Mouse (Mus musculus): ENCODE data around the gene Slc36a3.
"Not testable (repeated sequence)": the region's sequence is repeated elsewhere in the genome, so short reads cannot be mapped to it uniquely, and the experiment has no call there.

Slc36a3 gene

DNA sequence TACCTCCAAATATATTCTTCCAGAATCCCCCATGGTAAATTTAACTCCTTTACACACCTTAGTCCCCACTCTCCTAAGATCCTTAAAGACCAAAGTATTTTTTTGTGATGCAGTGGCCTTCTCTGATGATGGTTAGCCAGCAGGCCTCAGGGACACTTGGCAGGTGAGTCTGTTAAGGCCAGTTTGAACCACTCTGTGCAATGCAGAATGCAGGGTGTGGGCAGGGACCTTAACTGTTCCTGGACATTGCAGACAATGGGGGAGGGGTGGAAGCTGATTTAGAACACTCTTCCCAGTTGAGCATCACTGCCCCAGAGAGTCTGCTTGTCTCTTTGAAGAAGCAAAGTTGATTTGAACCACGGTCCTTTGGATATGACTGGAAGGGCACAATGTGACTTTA is 4.7 kb downstream of the Slc36a3 start:
- no peak for DNase-seq (ENCODE audit: low read depth, low spot score)

DNA sequence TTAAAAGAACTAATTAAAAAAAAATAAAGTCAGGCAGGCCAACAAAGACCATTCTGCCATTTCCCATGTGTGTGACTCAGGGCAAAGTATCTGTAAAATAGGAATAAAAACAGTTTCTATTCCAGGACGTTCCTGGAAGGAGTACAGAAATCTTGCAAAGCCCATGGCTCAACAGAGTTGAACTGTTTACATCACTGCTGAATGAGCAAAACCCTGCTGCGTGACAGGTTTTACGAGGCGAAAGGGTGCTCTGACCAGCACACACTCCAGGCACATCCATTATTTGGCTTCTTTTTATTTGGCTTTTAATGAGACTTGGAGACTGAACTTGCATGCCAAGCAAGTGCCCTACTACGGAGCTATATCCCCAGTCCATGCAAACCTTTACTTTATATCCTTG is 7.5 kb downstream of the Slc36a3 start:
- no peak for DNase-seq (ENCODE audit: low read depth, low spot score)

DNA sequence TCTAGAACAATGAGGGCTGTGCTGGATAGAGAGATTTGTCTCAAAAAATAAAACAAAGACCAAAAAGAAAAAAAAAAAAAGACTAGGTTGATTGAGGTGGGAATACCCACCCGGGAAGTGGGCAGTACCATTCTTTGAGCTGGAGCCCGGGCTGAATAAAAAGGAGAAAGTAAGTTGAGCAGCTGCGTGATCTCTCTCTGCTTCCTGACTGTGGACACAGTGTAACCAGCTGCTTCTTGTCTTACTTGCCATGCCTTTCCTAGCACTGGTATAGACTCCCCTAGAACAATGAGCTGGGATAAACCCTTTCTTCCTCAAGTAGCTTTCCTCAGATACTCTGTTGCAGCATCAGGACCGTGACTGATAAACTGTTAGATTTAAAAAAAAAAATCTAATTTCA is 10.0 kb downstream of the Slc36a3 start:
- DNase-seq (ENCODE audit: low read depth, low spot score), result no peak

DNA sequence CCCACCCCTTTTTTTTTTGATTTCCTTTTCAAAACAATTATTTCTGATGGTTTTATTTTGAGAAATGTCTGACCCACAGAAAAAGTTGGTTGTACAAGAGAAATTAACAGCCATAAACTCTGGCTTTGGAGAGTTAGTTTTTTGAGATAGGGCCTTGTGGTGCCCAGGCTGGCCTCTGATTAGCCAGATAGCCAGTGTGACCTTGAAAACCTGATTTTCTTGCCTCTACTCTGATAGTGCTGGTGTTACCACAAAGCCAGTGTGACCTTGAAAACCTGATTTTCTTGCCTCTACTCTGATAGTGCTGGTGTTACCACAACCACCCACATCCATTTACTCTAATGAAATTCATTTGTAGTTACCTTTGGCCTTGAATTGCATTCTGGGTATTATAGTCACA is 13.9 kb downstream of the Slc36a3 start:
- no peak for DNase-seq (ENCODE audit: low read depth, low spot score)

DNA sequence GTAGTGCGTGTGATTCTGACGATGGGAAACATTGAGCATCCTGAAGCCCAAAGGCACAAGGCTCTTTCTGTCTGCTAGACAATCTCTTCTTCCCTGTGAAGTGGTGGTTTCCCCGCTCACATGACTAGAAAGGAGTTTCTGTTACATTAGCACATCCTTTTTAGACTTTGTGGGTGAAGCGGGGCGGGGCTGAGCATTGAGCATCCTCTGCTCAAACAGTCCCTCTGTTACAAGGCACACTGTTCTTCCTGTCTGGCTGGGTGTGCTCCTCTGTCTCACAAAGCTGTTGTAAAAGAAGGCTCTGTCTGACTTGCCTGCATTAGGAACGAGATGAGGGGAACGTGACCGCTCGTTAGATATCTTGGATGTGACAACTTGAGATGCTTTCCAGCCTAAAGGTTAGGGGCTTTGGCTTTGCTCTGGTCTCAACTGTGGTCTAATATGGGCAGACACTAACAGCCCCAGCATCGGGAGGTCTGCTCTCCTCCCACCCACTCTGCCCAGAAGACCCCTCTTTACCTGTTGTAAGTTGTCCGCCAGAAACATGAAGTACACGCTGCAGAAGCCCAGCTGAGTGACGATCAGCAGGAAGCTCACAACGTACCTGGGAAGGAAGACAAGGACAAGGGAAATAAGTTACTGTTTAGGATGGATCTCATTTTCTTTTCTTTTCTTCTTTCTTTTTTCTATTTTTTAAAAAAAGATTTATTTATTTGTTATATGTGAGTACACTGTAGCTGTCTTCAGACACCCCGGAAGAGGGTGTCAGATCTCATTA is 14.5 kb downstream of the Slc36a3 start:
- peak; percentile 46 for DNase-seq (ENCODE audit: low read depth, low spot score)

DNA sequence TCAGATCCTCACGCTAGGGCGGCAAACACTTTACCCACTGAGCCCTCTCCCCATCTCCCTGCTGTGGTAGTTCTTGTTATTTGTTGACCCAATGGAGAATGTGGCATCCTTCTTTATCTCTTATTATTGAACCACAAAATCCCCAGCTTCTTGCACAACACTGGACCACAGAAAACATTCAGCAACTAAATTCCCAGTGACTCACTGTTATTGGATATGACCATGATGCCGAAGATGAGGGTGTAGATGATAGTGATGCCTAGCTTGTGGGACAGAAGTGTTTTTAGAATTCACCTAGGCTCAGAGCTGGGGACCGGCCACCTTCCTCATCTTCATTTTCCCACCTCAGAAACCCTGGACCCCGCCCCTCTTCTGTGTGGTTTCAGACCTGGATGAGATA is 16.6 kb downstream of the Slc36a3 start:
- DNase-seq (ENCODE audit: low read depth, low spot score), result no peak

DNA sequence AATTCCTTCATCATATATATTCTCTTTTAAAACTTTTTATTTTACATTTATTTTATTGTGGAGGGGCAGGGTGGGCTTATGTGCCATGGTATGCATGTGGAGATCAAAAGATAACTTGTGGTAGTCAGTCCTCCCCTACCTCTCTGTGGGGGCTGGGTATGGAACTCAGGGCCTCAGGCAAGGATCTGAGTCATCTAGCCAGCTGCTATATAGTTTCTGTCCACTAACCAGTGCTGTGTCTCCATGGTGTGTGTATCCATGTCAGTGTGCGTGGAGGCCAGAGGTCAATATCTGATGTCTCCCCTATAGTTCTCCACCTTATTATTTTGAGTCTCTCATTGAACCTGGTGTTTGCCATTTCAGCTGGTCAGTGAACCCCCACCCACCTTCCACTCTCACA is 17.1 kb downstream of the Slc36a3 start:
- no peak for DNase-seq (ENCODE audit: low read depth, low spot score)

DNA sequence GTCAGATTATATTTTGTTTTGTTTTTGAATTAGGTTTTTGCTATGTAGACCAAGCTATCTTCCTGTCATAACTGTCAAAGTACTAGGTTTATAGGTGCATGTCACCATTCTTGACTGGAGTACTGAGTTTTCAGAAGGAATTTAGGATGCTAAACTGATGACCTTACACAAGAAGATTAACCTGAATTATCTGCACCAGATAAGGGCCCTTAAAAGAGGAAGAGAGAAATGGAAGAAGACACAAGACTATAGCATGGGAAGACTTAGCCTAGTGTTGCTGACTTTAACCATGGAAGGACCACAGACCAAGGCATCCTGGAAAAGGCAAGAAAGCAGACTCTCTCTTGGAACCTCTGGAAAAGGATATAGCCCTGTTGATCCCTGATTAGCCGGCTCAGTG is 18.3 kb downstream of the Slc36a3 start:
- no peak for DNase-seq (ENCODE audit: low read depth, low spot score)

DNA sequence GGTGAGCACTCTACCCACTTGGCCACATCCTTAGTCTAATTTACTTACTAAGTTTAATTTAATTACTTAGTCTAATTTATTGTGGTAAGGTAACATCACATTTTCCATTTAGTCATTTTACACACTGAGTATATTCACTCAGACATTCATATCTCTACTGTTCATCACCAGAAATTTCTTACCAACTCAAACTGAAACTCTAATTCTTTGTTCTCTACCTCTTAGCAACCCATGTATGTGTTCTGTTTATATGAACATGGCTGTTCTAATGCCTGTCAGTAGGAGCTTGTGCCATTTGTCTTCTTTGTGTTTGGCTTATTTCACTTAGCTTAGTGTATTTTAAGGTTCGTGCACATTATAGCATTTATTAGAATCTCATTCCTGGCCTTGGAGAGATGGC is 19.6 kb downstream of the Slc36a3 start:
- no peak for DNase-seq (ENCODE audit: low read depth, low spot score)

DNA sequence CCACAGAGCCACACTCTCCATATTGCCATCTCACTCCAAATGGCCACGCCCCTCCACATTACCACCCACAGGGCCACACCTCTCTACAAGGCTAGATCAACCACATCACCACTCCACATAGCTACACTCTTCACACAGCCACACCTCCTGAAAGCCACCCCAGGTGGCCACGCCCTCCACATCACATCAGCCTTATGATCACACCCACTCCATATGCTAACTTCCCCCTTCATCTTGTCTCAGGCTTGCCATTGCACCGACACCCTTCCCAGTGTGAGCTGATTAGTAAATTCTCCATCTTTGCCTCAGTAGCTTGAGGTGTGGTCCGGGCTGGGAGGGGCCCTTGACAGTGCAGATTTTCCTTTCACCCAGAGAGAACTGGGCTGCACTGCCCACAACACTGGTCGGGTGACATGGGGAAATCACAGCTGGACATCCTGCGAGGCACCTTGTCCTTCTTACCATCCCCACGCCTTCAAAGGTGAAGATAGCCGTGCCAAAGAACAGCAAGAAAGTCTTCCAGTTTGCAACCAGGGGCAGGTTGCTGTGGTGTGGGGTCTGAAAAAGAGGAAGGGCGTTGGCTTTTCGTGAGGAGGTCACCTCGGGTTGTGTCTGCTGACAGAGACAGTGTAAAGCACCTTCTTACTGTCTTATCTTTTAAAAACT is 20.3 kb downstream of the Slc36a3 start:
- DNase-seq (ENCODE audit: low read depth, low spot score), result peak; percentile 31

DNA sequence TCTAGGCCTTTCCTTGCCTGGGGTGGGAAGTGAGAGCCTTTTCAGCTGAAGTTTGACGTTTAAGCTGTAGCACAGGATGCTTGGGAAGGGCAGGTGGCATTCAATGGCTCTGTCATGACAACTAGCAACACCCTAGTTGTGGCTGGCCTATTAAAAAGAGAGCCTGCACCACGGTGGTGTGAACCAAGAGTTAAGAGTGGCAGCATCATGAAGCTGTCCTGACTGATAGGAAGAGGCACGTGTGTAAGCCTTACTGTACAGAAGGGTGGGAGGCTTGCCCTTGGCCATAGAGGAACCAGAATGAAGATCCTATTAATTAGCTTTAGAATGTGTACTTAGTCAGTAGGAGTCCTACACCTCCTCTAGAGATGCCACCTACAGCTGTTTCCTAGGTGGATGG is 23.1 kb downstream of the Slc36a3 start:
- DNase-seq (ENCODE audit: low read depth, low spot score), result no peak

DNA sequence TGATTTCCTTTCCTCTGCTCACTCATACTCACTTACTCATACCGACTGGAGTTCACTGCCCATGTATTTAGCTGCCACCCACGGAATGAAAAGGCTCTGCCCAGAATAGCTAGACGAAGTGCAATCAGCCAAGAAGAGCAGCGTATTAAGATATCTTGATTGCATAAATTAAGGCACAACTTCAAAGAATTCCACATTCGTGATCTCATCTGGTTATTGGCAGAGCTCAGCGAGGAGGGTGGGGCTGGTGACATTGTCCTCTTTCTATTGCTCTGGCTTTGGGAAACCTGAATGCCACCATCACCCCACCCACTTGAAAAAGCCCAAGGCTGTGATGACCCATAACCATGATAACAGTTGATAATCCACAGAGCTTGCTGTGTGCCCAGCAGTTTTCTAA is 23.6 kb downstream of the Slc36a3 start:
- no peak for DNase-seq (ENCODE audit: low read depth, low spot score)

DNA sequence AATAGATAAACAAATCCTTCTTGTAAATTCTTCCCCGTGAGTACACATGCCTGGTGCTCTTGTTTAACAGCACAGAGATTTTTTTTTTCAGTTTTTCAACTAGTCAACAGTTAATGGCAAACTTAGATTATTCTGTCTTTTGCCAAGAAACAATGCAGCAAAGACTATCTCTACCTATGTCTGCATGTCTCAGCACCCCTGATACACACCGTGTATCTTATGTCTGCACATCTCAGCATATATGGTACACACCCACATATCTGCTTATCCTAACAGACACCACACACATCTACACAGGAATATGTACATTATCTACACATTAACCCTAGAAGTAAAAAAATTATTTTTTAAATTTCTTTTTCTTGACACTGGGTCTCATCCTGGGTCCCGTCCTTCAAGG is 24.8 kb downstream of the Slc36a3 start:
- DNase-seq (ENCODE audit: low read depth, low spot score), result no peak

DNA sequence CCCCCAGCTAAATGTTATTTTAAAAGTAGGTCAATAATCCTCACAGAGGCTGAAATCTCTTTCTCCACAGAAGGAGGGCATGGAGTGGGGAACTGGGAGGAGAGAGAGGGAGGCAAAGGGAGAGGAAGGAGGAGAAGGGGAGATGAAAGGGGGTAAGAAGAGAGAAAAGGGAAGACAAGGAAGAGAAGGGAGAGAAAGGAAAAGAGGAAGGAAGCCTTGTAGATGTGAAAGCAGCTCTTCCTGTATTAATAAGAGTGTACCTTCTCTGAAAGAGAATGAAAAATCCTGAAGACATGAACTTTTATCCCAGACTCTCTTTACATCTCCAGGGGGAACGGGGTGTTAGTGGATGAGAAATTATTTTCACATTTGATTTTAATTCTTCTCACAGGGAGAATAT is 30.1 kb downstream of the Slc36a3 start:
- no peak for DNase-seq (ENCODE audit: low read depth, low spot score)

DNA sequence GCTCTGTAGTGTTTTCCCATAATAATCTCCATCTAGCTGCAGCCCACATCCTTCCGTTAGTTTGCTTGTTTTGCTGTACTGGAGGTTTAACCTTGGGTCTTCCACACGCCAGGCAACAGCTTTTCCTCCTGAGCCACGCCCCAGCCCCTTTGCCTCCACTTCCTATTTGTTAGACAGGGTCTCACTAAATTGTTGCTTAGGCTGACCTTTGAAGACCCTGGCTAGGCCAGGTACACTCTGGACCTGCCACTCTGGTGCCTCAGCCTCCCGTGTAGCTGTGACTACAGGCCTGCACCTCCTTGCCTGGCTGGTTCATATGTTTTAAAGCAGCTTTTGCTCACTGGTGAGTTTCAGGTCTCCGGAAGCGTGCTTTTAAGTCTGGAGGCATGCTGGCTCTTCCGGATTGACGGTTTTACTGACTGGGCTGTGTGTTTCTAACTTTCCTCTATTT is 30.7 kb downstream of the Slc36a3 start:
- no peak for DNase-seq (ENCODE audit: low read depth, low spot score)

DNA sequence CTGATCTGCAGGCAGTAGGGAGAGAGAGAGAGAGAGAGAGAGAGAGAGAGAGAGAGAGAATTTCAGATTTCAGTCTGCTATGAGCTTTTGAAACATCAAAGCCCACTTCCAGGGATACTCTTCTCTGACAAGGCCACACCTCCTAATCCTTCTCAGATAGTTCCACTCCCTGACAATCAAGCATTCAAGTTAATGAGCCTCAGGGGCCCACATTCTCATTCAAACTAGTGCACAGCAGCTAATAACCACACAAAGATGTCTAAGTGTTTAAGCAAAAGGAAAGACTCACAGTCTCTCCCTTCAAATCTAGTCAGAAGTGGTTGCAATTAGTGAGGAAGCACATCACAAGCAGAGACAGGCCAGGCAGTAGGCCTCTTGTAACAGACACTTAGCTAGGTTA is 31.2 kb downstream of the Slc36a3 start:
- no peak for DNase-seq (ENCODE audit: low read depth, low spot score)

DNA sequence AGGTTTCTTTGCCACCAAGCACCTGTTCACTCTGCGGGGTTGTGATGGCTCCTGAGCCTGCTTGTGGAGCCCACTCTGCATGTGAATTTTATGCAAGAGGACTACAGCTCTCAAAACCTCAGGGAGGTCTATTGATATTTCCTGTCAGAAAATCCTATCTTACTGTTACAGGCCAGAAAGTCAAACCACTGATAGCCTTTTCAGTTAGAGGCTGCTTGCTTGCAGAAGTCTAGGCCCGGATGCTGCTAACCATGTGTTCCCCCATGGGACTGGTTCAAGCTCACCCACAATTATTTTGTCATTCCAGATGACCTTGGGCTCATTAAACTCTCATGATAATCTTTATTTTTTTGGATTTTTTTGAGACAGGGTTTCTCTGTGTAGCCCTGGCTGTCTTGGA is 34.5 kb downstream of the Slc36a3 start:
- DNase-seq (ENCODE audit: low read depth, low spot score), result no peak

DNA sequence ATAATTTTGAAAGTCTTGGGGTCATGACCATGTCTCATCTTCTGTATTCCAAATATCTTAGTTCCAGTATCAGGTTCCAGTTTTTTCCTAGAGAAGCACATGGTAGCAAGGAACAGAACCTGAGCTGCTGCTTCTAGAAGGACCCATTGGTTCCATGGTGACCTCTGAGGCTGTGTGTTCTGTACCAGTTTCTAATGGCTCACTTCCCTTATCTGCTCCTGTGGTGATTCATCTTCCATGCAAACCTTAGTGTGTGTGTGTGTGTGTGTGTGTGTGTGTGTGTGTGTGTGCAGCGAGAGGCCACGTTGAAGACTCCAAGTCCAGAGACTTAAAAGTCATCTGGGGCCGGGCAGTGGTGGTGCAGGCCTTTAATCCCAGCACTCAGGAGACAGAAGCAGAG is 35.5 kb downstream of the Slc36a3 start:
- DNase-seq (ENCODE audit: low read depth, low spot score), result peak; percentile 22

DNA sequence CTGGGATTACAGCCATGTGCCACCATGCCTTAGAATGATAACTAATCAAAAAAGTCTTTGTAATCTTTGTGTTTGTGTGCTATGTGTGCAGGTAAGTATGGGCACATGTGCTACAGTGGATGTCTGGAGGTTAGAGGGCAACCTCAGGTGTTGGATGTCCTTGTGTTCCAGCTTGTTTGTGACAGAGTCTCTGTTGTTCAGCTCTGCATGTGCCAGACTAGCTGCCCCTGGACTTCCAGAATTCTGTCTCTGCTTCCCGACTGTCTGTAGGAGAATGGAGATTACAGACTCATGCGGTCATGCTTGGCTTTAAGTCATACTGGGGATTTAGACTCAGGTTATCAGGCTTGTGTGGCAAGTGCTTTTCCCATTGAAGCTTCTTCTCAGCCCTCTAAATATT is 37.2 kb downstream of the Slc36a3 start:
- no peak for DNase-seq (ENCODE audit: low read depth, low spot score)

DNA sequence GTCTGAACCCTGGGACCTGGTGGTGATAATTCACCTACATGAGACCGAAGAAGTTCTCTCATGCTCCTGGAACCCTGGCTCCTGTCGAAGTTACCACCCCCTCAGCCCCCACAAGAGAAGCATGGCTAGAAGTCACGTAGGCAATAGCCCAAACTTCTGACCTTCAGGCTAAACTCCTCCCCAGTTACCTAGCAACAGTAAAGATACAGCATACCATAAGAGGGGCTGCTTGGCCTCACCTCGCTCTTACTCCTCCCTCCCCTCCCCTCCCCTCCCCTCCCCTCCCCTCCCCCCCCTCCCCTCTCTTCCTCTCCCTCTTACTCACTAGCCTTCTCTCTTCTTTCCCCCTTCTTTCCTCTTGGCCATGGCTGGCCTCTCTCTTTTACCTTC is 37.7 kb downstream of the Slc36a3 start:
- not testable (repeated sequence) for DNase-seq (ENCODE audit: low read depth, low spot score)

DNA sequence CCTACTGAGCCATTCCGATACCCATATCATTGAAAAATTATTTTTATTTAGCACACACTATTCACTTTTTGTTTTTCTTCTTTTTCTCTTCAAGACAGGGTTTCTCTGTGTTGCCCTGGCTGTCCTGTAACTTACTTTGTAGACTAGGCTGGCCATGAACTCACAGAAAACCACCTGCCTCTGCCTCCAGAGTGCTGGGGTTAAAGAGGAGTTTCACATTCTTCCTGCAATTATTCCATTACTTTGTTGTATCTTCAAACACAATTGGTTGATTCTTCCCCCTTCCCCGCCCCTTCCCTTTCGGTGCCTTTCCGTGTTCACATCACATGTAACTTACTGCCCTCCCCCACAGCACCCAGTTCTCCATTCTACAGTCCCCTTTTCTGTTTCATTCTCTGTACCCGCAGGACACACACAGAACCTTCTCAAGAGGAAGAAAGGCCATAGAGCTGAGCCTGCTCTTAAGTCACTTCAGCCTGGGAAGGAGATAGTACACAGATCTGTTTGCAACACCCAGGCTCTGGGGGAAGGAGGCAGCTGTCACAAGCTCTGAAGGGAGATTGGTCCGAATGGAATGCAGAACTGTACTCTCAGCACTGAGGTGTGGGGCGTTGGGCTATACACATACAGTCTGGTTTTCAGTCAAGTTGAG is 38.2 kb downstream of the Slc36a3 start:
- DNase-seq (ENCODE audit: low read depth, low spot score), result peak; percentile 83

DNA sequence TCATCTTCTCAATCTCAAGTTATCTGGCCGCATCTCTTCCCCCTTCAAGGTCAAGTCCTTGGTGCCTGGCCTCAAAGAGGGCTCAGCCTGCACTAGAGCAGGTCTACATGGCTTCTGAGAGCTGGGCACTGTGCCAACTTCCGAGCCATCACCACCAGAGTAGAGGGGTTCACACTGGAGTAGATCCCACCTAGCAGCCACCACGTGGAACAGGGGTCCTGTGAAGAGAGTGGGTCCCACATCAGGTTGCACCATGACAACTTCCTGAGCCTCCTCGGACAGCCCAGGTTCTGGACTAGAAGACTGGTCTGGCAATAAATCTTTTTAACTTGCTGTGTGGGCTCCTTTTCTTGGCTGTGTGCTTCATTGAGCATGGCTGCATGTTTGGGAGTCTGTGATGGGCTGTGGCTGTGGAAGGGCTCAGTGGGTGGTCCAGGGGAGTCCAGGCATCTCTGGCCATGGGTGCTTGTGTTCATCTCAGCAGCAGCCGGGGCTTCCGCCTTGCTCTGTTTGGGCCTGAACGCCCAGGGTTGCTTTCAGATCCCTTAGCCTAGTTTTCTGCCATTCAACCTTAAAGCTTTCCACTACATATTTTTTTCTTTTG is 40.8 kb downstream of the Slc36a3 start:
- DNase-seq (ENCODE audit: low read depth, low spot score), result no peak

Measured in A20 (cell line).